Mouse (Mus musculus): ENCODE data around the gene Tmx2. TPM values are rescaled to one million over a fixed set of nuclear protein-coding genes. Genes with fewer than 3 reads are reported as not detected.
"Not testable (repeated sequence)": the region's sequence is repeated elsewhere in the genome, so short reads cannot be mapped to it uniquely, and the experiment has no call there.

Tmx2 gene
- total RNA-seq, 4 experiments from 2014 or later, result 41.0 to 55.7 (median 49.0) TPM

- DNase-seq (ENCODE audit: low spot score in 2 of 2), result no peak
These were observed 9.3 kb upstream of the Tmx2 start for GRCm38 (mm10) chr2:84688080-84688844.

GRCm38 (mm10) chr2:84682605-84683183 lies 3.8 kb upstream of the Tmx2 start:
- no peak for DNase-seq (ENCODE audit: low spot score in 2 of 2)

- DNase-seq (ENCODE audit: low spot score in 2 of 2), result peak; percentile 85 to 92
These were observed 716 bp downstream of the Tmx2 start, which contains the start of the genes Gm28635 and Med19 for GRCm38 (mm10) chr2:84677968-84678880. Gm28635 (minus strand) TSS chr2:84678041. Med19 (plus strand) TSS chr2:84678402.

- DNase-seq (ENCODE audit: low spot score in 2 of 2), result no peak
These were observed 1.5 kb downstream of the Tmx2 start for GRCm38 (mm10) chr2:84677270-84677967.

GRCm38 (mm10) chr2:84671535-84671934 lies 7.4 kb downstream of the Tmx2 start:
- DNase-seq (ENCODE audit: low spot score in 2 of 2), result not testable (repeated sequence)

GRCm38 (mm10) chr2:84670569-84670933 lies 8.4 kb downstream of the Tmx2 start, which contains the start of gene Selenoh:
Selenoh (minus strand) TSS chr2:84670770.
- DNase-seq (ENCODE audit: low spot score in 2 of 2), result peak; percentile 29 to 35

- DNase-seq (ENCODE audit: low spot score in 2 of 2), result no peak
These were observed 8.9 kb downstream of the Tmx2 start for GRCm38 (mm10) chr2:84669828-84670568.

- no peak for DNase-seq (ENCODE audit: low spot score in 2 of 2)
These were observed 12.9 kb downstream of the Tmx2 start for GRCm38 (mm10) chr2:84666081-84666480.

- no peak for DNase-seq (ENCODE audit: low spot score in 2 of 2)
These were observed 16.1 kb downstream of the Tmx2 start for GRCm38 (mm10) chr2:84662866-84663265.

- DNase-seq (ENCODE audit: low spot score in 2 of 2), result no peak
These were observed 18.7 kb downstream of the Tmx2 start for GRCm38 (mm10) chr2:84660253-84660652.

- no peak for DNase-seq (ENCODE audit: low spot score in 2 of 2)
These were observed 20.1 kb downstream of the Tmx2 start, which contains the start of gene Btbd18 for GRCm38 (mm10) chr2:84658806-84659205. Btbd18 (plus strand) TSS chr2:84659079.

- no peak for DNase-seq (ENCODE audit: low spot score in 2 of 2)
These were observed 23.1 kb downstream of the Tmx2 start for GRCm38 (mm10) chr2:84655864-84656263.

- no peak for DNase-seq (ENCODE audit: low spot score in 2 of 2)
These were observed 25.6 kb downstream of the Tmx2 start for GRCm38 (mm10) chr2:84653354-84653753.

- DNase-seq (ENCODE audit: low spot score in 2 of 2), result peak; percentile 74 to 86
These were observed 28.3 kb downstream of the Tmx2 start, which contains the start of gene Ctnnd1 for GRCm38 (mm10) chr2:84650464-84651195. Ctnnd1 (minus strand) TSS chr2:84650765.

GRCm38 (mm10) chr2:84649674-84650073 lies 29.3 kb downstream of the Tmx2 start:
- no peak for DNase-seq (ENCODE audit: low spot score in 2 of 2)

GRCm38 (mm10) chr2:84648369-84648768 lies 30.6 kb downstream of the Tmx2 start:
- DNase-seq (ENCODE audit: low spot score in 2 of 2), result no peak

GRCm38 (mm10) chr2:84647051-84647568 lies 31.8 kb downstream of the Tmx2 start:
- no peak for DNase-seq (ENCODE audit: low spot score in 2 of 2)

GRCm38 (mm10) chr2:84646138-84646537 lies 32.8 kb downstream of the Tmx2 start:
- DNase-seq (ENCODE audit: low spot score in 2 of 2), result no peak

GRCm38 (mm10) chr2:84640833-84641232 lies 38.1 kb downstream of the Tmx2 start:
- DNase-seq (ENCODE audit: low spot score in 2 of 2), result no peak
